Mouse (Mus musculus) liver, embryonic 16.5 days (tissue): Measurements from ENCODE around the gene Atg9b. TPM values are rescaled to one million over a fixed set of nuclear protein-coding genes. Genes with fewer than 3 reads are reported as not detected.

Source experiments
- ATAC-seq: fragments of 200-750 bp; cut with Nextera tagmentation; 2 replicates; pipeline ENCODE4 v1.8.0; 2017; ENCODE audit warnings: low read depth, mild to moderate bottlenecking, moderate number of reproducible peaks, moderate library complexity
- H3K27ac ChIP-seq: fragments of 300-500 bp; sonication (generic); 2 replicates; pipeline ENCODE4 v1.5.1; 2014; ENCODE audit warnings: mild to moderate bottlenecking, low read length
- H3K27me3 ChIP-seq: fragments of 300-500 bp; sonication (generic); 2 replicates; pipeline ENCODE4 v1.6.1; 2014; ENCODE audit warnings: low read depth, low read length, mixed read lengths; ENCODE audit not compliant: control insufficient read depth, insufficient read depth
- H3K36me3 ChIP-seq: fragments of 300-500 bp; sonication (generic); 2 replicates; pipeline ENCODE4 v1.6.1; 2014; ENCODE audit warnings: mild to moderate bottlenecking; ENCODE audit not compliant: control insufficient read depth, insufficient read depth
- H3K4me1 ChIP-seq: fragments of 300-500 bp; sonication (generic); 2 replicates; pipeline ENCODE4 v1.6.1; 2014; ENCODE audit warnings: low read depth, low read length, mixed read lengths; ENCODE audit not compliant: control insufficient read depth
- H3K4me2 ChIP-seq: fragments of 300-500 bp; sonication (generic); 2 replicates; pipeline ENCODE4 v1.6.1; 2014; ENCODE audit warnings: low read depth, low read length, mixed read lengths
- H3K4me3 ChIP-seq: fragments of 300-500 bp; sonication (generic); 2 replicates; pipeline ENCODE4 v1.5.1; 2014; ENCODE audit warnings: low read depth, mild to moderate bottlenecking, low read length
- H3K9ac ChIP-seq: fragments of 300-500 bp; sonication (generic); 2 replicates; pipeline ENCODE4 v1.6.1; 2014; ENCODE audit warnings: low read depth, low read length
- H3K9me3 ChIP-seq: fragments of 300-500 bp; sonication (generic); replicated peaks from 2 replicates; pipeline ENCODE4 v1.6.1; 2016; ENCODE audit warnings: low read length; ENCODE audit not compliant: control insufficient read depth
- WGBS: fragments of 180-500 bp; shearing (Covaris S2); extraction: QIAGEN DNeasy Blood & Tissue Kit; methylation state at CpG from one replicate; pipeline ENCODE4 v1.1.7; 2014; ENCODE audit not compliant: insufficient replicate concordance; 5-methylcytosine and 5-hydroxymethylcytosine counted together
- polyA plus RNA-seq: library from polyadenylated mRNA; unstranded; fragments of >200 nt; fragmentation: Nextera tagmentation; extraction: Ambion mirVana; gene quantifications from 2 replicates; pipeline ENCODE4 v1.2.1, GENCODE M21; 2015

Gene Atg9b
- polyA plus RNA-seq, 1 experiment from 2014 or later = 2.9 TPM

DNA sequence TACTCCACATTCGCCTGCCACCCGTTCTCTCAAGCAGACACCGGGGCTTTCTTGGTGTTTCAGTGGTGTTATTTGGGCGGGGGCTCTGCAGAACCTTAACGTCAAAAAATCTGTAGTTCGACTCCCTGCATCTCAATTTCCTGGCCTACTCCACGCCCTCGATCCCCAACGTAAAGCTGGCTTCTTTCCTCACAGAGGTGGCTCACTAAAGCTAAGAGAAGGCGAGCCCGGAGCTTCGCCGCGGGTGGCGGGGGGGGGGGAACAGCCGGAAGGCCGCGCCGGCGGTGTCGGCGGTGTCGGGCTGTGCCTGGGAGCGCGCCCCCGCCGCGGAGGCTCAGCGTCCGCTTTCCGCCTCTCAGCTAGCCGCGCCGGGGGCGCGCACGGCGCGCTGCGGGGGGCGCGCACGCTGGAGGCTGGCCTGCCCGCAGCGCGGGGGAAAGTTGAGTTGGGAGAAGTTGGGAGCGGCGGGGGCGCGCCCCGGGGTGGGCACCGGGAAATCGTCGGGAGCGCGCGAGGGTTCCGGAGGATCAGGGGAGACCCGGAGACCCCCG lies 33.0 kb upstream of the Atg9b start:
- Histone ChIP-seq H3K27me3 (no peaks in the 10 kb centered on the region), H3K36me3 (no peaks in the 10 kb centered on the region; the same call in 1 of the 2 replicates), H3K4me3 (peak overlapping the region; percentile 74), H3K9me3 (no peaks in the 10 kb centered on the region), H3K9ac (peak overlapping the region; percentile 82), H3K4me1 (peaks cover 37% of the 10 kb centered on the region), H3K27ac (peak overlapping the region; percentile 94), H3K4me2 (peak overlapping the region; percentile 89)
- WGBS = under 1% methylated on average over 43 of the region's 60 CpGs
- peak; percentile 59 for ATAC-seq

DNA sequence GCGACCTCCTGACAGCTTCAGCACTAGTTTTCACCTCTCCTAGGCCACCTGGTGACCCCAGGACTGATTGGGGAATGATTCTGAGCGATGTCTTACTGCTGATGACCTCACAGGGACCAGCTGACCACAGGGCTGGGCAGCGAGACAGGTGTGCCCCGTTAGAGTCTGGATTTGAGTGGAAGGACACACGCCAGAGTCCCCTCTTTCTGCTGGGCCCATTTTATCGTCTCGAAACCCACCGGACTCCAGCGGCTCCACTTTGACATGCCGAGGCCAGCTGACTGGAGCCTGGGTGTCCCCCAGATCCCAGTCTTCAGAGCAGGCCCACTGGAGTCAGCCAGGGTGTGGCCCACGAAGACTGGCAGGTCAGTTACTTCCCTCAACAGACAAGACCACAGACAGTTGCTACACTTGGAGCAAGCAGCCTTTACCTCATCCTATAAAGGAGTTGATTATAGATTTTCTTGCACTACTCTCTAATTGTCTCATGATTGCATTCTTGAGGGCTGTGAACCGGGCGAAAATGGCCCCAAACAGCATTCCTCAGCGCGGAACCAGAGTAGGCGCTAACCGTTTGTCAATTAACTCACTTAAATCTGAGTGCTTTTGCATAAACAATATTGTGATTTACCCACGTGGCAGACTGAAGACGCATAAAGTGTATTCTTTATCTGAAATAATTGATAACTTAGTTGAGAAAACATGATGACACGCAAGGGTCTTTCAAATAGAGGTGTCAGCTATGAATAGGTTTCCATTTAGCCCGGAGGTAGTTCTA lies 32.2 kb upstream of the Atg9b start:
- Histone ChIP-seq H3K9me3 (no peaks in the 10 kb centered on the region), H3K4me3 (peak overlapping the region; percentile 74), H3K4me2 (peak overlapping the region; percentile 89), H3K27me3 (no peaks in the 10 kb centered on the region), H3K27ac (peak overlapping the region; percentile 94), H3K9ac (peak overlapping the region; percentile 82), H3K4me1 (peaks cover 37% of the 10 kb centered on the region), H3K36me3 (no peaks in the 10 kb centered on the region)
- WGBS = 9% methylated on average over 21 of the region's 21 CpGs
- no peak for ATAC-seq

DNA sequence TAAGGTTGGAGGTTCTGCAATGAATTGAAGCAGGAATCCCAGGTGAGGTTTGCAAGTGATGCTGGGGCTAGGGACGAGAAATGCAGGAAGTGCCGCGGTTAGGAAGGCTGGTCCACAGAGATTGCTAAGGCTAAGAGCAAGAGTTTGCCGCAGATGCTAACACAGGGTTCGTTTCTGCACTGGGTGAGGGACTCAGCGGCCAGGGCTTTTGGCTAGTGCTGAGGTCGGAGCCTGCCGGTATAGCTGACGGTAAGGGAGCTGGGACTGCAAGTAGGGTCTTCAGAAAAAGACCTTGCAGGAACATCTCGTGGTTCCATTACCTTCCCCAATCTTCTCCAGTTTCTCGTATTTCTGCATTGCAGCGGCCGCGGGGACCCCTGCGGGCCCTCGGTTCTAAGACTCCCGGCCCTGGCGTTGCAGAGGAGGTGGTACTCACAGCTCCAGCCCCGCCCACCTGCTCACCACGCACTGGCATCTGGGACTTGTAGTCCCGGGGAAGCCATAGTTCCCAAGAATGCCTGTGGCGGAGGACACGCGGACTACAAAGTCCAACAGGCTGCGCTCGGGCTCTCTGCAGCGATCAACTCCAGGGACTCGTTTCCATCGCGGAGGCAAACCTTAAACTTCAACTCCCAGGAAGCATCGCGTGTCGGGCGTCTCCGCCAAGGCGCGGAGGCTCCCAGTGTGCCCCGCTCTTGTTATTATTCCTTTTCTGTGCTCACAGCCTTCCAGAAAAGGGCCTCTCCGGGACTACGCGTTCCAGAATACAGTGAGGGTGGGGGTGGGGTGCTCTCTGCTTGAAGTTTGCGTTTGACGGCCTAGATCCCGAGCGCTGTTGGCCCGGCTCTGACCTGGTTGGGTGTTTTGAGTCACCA lies 31.4 kb upstream of the Atg9b start, which contains the start of the genes Cdk5 and Slc4a2:
Cdk5 (minus strand) TSS at position 402 of the 875 bp plus-strand sequence.
Slc4a2 (plus strand) TSS at position 709 of the 875 bp plus-strand sequence.
- H3K27ac ChIP-seq = peak within 1 kb of the TSS; percentile 94
- H3K4me2 ChIP-seq = peak within 1 kb of the TSS; percentile 89
- H3K36me3 ChIP-seq = no peaks in the 10 kb centered on the region
- no peaks in the 10 kb centered on the region for H3K27me3 ChIP-seq
- peak within 1 kb of the TSS; percentile 82 for H3K9ac ChIP-seq
- no peaks in the 10 kb centered on the region for H3K9me3 ChIP-seq
- peak within 1 kb of the TSS; percentile 74 for H3K4me3 ChIP-seq
- ATAC-seq = peak; percentile 92
- under 1% methylated on average over 46 of the region's 46 CpGs for WGBS
- H3K4me1 ChIP-seq = peaks cover 37% of the 10 kb centered on the region

DNA sequence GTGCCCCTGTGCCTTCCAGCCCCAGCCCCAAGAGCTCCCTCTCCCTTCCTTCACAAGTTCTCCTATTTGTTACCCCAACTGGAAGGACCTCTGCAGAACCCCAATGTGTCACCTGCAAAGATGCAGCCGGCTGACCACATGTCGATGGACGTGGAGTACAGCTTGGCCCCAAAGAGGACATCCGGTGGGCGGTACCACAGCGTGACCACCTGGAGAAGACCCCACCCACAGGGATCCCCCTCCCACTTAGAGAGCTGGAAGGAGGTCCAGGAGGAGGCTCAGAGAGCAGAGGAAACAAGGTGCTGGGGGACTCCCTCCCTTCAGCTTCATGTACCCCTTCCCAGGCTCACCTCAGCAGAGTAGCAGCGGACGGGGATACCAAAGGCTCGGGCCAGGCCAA lies 28.4 kb upstream of the Atg9b start:
- Histone ChIP-seq H3K4me2 (no peak overlapping the region), H3K27me3 (no peaks in the 10 kb centered on the region), H3K4me1 (peaks cover 14% of the 10 kb centered on the region), H3K9ac (no peak overlapping the region), H3K36me3 (no peaks in the 10 kb centered on the region), H3K27ac (no peak overlapping the region), H3K4me3 (no peak overlapping the region), H3K9me3 (no peaks in the 10 kb centered on the region)
- no peak for ATAC-seq
- WGBS = 80% methylated on average over 9 of the region's 9 CpGs

DNA sequence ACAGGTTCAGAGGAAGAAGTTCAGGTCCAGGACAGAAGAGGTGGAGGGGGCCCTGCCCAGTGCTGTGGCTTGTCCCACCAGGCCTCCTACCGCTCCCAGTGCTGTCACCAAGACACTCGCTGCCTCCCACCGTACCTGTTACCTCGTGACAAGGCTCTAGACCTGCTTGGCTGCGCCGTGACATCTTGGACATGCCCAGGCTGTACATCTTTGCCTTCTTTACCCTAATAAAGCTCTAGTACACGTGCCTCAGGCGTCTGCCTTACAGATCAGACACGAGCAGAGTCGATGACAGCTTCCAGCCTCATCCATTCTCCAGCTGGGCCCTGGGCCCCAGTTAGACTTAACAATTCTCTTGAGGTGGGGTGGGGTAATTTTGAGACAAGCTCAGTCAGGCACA lies 25.6 kb upstream of the Atg9b start:
- H3K36me3 ChIP-seq = no peaks in the 10 kb centered on the region
- H3K9me3 ChIP-seq = no peaks in the 10 kb centered on the region
- H3K4me3 ChIP-seq = no peak overlapping the region
- no peaks in the 10 kb centered on the region for H3K27me3 ChIP-seq
- H3K9ac ChIP-seq = no peak overlapping the region
- ATAC-seq = no peak
- H3K4me1 ChIP-seq = peaks cover under 1% of the 10 kb centered on the region
- no peak overlapping the region for H3K27ac ChIP-seq
- no peak overlapping the region for H3K4me2 ChIP-seq
- WGBS = 80% methylated on average over 10 of the region's 10 CpGs

DNA sequence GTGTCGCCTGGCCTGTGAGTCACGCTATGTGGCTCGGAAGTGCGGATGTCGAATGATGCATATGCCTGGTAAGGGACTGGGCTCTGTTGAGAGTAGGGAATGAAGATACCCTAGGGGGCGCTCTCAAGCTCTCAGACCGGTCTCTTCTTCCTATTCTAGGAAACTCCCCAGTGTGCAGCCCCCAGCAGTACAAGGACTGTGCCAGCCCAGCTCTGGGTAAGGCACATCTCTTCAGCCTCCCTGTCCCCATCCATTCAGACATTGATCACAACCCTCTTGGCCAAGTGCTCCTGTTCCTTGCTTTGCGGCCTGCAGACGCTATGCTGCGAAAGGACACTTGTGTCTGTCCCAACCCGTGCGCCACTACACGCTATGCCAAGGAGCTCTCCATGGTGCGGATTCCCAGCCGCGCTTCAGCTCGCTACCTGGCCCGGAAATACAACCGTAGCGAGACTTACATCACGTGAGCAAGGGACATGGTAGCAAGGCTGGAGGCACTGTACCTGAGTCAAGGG lies 24.3 kb upstream of the Atg9b start:
- peak; percentile 56 for ATAC-seq
- no peak overlapping the region for H3K4me2 ChIP-seq
- no peak overlapping the region for H3K27ac ChIP-seq
- H3K36me3 ChIP-seq = no peaks in the 10 kb centered on the region
- H3K27me3 ChIP-seq = no peaks in the 10 kb centered on the region
- H3K4me1 ChIP-seq = no peaks in the 10 kb centered on the region; the same call in 1 of the 2 replicates
- H3K4me3 ChIP-seq = no peak overlapping the region
- WGBS = 6% methylated on average over 21 of the region's 21 CpGs
- H3K9me3 ChIP-seq = no peaks in the 10 kb centered on the region
- no peak overlapping the region for H3K9ac ChIP-seq

DNA sequence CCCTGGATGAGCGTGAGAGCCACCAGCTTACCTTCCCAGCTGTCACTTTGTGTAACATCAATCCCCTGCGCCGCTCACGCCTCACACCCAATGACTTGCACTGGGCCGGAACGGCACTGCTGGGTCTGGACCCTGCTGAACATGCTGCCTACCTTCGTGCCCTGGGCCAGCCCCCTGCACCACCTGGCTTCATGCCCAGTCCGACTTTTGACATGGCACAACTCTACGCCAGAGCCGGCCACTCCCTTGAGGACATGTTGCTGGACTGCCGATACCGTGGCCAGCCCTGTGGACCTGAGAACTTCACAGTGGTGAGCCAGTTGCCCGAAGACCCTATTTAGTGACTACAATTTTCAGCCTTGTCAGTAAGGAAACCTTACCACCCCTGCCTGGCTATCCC lies 22.0 kb upstream of the Atg9b start:
- Histone ChIP-seq H3K4me2 (no peak overlapping the region), H3K36me3 (no peaks in the 10 kb centered on the region), H3K4me3 (no peak overlapping the region), H3K9me3 (no peaks in the 10 kb centered on the region), H3K27ac (no peak overlapping the region), H3K9ac (no peak overlapping the region), H3K4me1 (no peaks in the 10 kb centered on the region; the same call in 1 of the 2 replicates), H3K27me3 (no peaks in the 10 kb centered on the region)
- ATAC-seq = no peak
- 75% methylated on average over 13 of the region's 13 CpGs for WGBS

DNA sequence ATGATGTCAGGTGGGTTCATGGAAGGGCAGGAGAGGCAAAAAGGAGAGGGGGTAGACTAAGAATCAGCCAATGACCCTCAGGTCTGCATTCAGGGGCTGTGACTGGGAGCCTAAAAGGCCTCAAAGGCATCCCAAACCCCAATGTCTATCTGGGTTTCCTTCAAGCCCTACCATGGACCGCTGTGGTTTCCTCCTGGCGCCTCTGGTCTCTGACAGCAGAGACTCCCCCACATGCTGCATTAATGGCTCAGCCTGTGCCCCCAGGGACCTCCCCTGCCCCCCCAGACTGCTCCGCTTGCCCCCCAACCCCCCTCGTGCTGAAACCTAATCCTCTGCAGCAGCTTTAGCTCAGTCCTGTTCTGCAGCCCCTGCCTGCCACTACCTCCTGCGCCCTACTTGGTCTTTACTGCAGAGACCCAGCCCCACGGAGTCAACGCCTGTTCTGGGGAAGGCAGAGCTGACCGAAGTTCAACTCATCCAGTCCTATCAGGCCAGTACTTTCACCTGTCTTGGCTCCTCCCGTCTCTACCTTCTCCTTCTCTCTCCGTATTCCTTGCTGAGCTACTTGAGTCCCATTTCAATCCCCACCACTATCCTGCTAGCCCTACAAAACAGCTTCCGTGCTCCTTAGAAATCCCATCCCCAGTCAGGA lies 21.2 kb upstream of the Atg9b start, which contains the start of gene Asic3:
Asic3 (plus strand) TSS at position 351 of the 652 bp plus-strand sequence.
- 28% methylated on average over 11 of the region's 11 CpGs for WGBS
- H3K36me3 ChIP-seq = no peaks in the 10 kb centered on the region
- no peak within 1 kb of the TSS for H3K4me3 ChIP-seq
- H3K4me2 ChIP-seq = no peak within 1 kb of the TSS
- H3K4me1 ChIP-seq = no peaks in the 10 kb centered on the region; the same call in 1 of the 2 replicates
- H3K27me3 ChIP-seq = no peaks in the 10 kb centered on the region
- ATAC-seq = no peak
- H3K9me3 ChIP-seq = no peaks in the 10 kb centered on the region
- no peak within 1 kb of the TSS for H3K9ac ChIP-seq
- no peak within 1 kb of the TSS for H3K27ac ChIP-seq
